ENCODE assay signal across 23 mouse cellular contexts in genomic region chr13:32957917-32958316, GRCm38 (mm10). TPM values are rescaled to one million over a fixed set of nuclear protein-coding genes. Genes with fewer than 3 reads are reported as not detected.
DNase-seq lines count a peak whose midpoint lies in the region; ATAC-seq and TF ChIP-seq lines count a peak whose summit lies in the region.
"Had no signal": no experiment of that assay in that cellular context is flagged by ENCODE, and none has a peak within 500 bp of the region (broad histone marks: within the 10 kb centered on the region; RNA-seq: fewer than 3 reads in every experiment).

No protein-coding gene starts in this region.

- no peaks in the 10 kb centered on the region for H3K27me3 ChIP-seq in kidney, adult 2 months (replicated peaks; ENCODE audit: control insufficient read depth, insufficient read depth, low read length)
- H3K27me3 ChIP-seq: CH12.LX; forebrain, embryonic 12.5 days; midbrain, embryonic 12.5 days; neural tube, embryonic 15.5 days had no signal

- H3K4me1 ChIP-seq in kidney, adult 2 months (ENCODE audit: control insufficient read depth, insufficient read depth, low read length), result no peaks in the 10 kb centered on the region
- H3K4me1 ChIP-seq: forebrain, embryonic 12.5 days; limb, embryonic 10.5 days; midbrain, embryonic 12.5 days; neural tube, embryonic 15.5 days had no signal

- peak; percentile 6 for DNase-seq in adrenal gland, postnatal 10 days
- DNase-seq in adrenal gland, postnatal 36 days, result no peak
- DNase-seq in kidney, adult 2 months, result peak; percentile 19
- no peak for DNase-seq in kidney, postnatal 14 days
- peak; percentile 34 for DNase-seq in adipocyte (ENCODE audit: low spot score)
- DNase-seq in lung, postnatal 10 days, result peak; percentile 20
- no peak for DNase-seq in testis, postnatal 10 days (ENCODE audit: low spot score)
- DNase-seq: cerebellum, adult 11-12 months; cerebellum, postnatal 25 days; gastrocnemius, postnatal 25 days; right cerebral cortex, postnatal 4 days; thymus, postnatal 4 days had no signal

- ATAC-seq in granulocyte monocyte progenitor cell, adult 5-6 weeks (replicated peaks; ENCODE audit: poor library complexity, severe bottlenecking), result no peak
- ATAC-seq: inflammation-experienced regulatory T-cells, adult 6 months had no signal

- no peak for TF ChIP-seq POLR2A in kidney, adult 2 months (IDR thresholded peaks at IDR 0.05; ENCODE audit: low read depth, low read length)

- H3K36me3 ChIP-seq in kidney, adult 2 months (ENCODE audit: control insufficient read depth, insufficient read depth, low read length), result no peaks in the 10 kb centered on the region
- H3K36me3 ChIP-seq: forebrain, embryonic 12.5 days; limb, embryonic 10.5 days; midbrain, embryonic 12.5 days; neural tube, embryonic 15.5 days had no signal

- H3K4me3 ChIP-seq in kidney, adult 2 months (ENCODE audit: insufficient read depth, low read depth, low read length), result no peak overlapping the region
- H3K4me3 ChIP-seq: forebrain, embryonic 12.5 days; layer of hippocampus, adult 2 months; left cerebral cortex, adult 2 months; limb, embryonic 10.5 days; midbrain, embryonic 12.5 days; neural tube, embryonic 15.5 days had no signal

- no peak for TF ChIP-seq CTCF in kidney, adult 2 months (conservative IDR thresholded peaks at IDR 0.05; ENCODE audit: insufficient read depth, insufficient read length, low read depth, low read length)

- whole genome bisulfite sequencing in kidney, adult 2 months, result 62% methylated on average over 4 of the region's 4 CpGs

- H3K27ac ChIP-seq in kidney, adult 2 months (ENCODE audit: insufficient read depth, low read depth, low read length), result no peak overlapping the region
- H3K27ac ChIP-seq: forebrain, embryonic 12.5 days; layer of hippocampus, adult 2 months; left cerebral cortex, adult 2 months; limb, embryonic 10.5 days; midbrain, embryonic 12.5 days; neural tube, embryonic 15.5 days had no signal

RNA-seq across cellular contexts. Expression of gene Serpinb6b, which starts 7.1 kb away (rescaled TPM):
- total RNA-seq in adrenal gland, postnatal 10 days (2021), result 10 to 100 TPM; 20.1 to 32.0 TPM
- total RNA-seq in adrenal gland, postnatal 36 days (2021), result 10 to 100 TPM; 22.0 to 38.0 TPM
- 6.1 and 7.1 TPM in 2 replicates for polyA plus RNA-seq in kidney, adult 2 months (2012; rRNA removed)
- 1.9 and 2.2 TPM in 2 replicates for total RNA-seq in granulocyte monocyte progenitor cell, adult 5-6 weeks (2014; fragmentation: Nextera tagmentation)
- total RNA-seq in granulocyte monocyte progenitor cell, adult 5-6 weeks (2017), result 5.1 and 5.9 TPM in 2 replicates

RNA-seq across cellular contexts. Expression of gene Serpinb9, which starts 45.1 kb away (rescaled TPM):
- 10 to 100 TPM; 12.9 to 16.3 TPM for total RNA-seq in adrenal gland, postnatal 10 days (2021)
- 10 to 100 TPM; 18.7 to 20.0 TPM for total RNA-seq in adrenal gland, postnatal 36 days (2021)
- polyA plus RNA-seq in kidney, adult 2 months (2012; rRNA removed), result 9.7 and 14.2 TPM in 2 replicates
- total RNA-seq in granulocyte monocyte progenitor cell, adult 5-6 weeks (2014; fragmentation: Nextera tagmentation), result 4.8 and 5.0 TPM in 2 replicates
- total RNA-seq in granulocyte monocyte progenitor cell, adult 5-6 weeks (2017), result 3.2 and 4.2 TPM in 2 replicates

RNA-seq across cellular contexts. Expression of gene Serpinb1c, which starts 59.9 kb away (rescaled TPM):
- under 1 TPM in 1 of 2 experiments, not detected in 1; 0.42 TPM for total RNA-seq in adrenal gland, postnatal 10 days (2021)
- not detected for total RNA-seq in adrenal gland, postnatal 36 days (2021)
- polyA plus RNA-seq in kidney, adult 2 months (2012; rRNA removed), result 0.11 TPM in 1 of 2 replicates, not detected in the other
- total RNA-seq in granulocyte monocyte progenitor cell, adult 5-6 weeks (2014; fragmentation: Nextera tagmentation), result not detected in 2 replicates
- total RNA-seq in granulocyte monocyte progenitor cell, adult 5-6 weeks (2017), result not detected in 2 replicates
- total RNA-seq: CH12.LX; layer of hippocampus, adult 2 months; left cerebral cortex, adult 2 months had no signal
- polyA plus RNA-seq: forebrain, embryonic 12.5 days; hindbrain, embryonic 11.5 days; inflammation-experienced regulatory T-cells, adult 6 months; kidney, embryonic 16.5 days; limb, embryonic 10.5 days; midbrain, embryonic 12.5 days had no signal

Comparison
In these comparisons a context has a peak if more than half of its experiments do, and no peak if none do; other contexts are left out.
1. DNase-seq: peak in adrenal gland, postnatal 10 days (single experiment), kidney, adult 2 months (single experiment), adipocyte (single experiment) and lung, postnatal 10 days (single experiment); none in adrenal gland, postnatal 36 days (0 of 2), kidney, postnatal 14 days (single experiment) and testis, postnatal 10 days (single experiment).